Mouse (Mus musculus) liver, embryonic 14.5 days (tissue): ENCODE measurements at regions not wholly inside any gene's neighbourhood (a gene's known extent, or its start where the extent isn't known, plus 50 kb on each side); places are given as distances from the start of the nearest gene placed in this dataset.

ENCODE experiments used
- ATAC-seq: fragments of 200-750 bp; cut with Nextera tagmentation; 2 replicates; pipeline ENCODE4 v1.8.0; 2017; ENCODE audit warnings: moderate number of reproducible peaks, mild to moderate bottlenecking, moderate library complexity; ENCODE audit not compliant: insufficient read depth
- DNase-seq, 3 experiments: peaks; one replicate each; pipeline ENCODE4 v3.0.0-alpha.2; 2012 to 2013; ENCODE audit warnings: low read depth in 3 of 3, low spot score in 3 of 3
- H3K27ac ChIP-seq: fragments of 300-500 bp; sonication (generic); 2 replicates; pipeline ENCODE4 v1.5.1; 2014; ENCODE audit warnings: moderate library complexity, mild to moderate bottlenecking, control low read depth, inconsistent platforms
- H3K27me3 ChIP-seq: fragments of 300-500 bp; sonication (generic); 2 replicates; pipeline ENCODE4 v1.6.1; 2014; ENCODE audit warnings: mild to moderate bottlenecking, low read length, moderate library complexity; ENCODE audit not compliant: control insufficient read depth, insufficient read depth
- H3K36me3 ChIP-seq: fragments of 300-500 bp; sonication (generic); replicated peaks from 2 replicates; pipeline ENCODE4 v1.6.1; 2014; ENCODE audit warnings: low read depth; ENCODE audit not compliant: control insufficient read depth, insufficient read depth
- H3K4me1 ChIP-seq, 2 experiments: fragments of 200-500 bp in 1 of 2; fragments of 300-500 bp in 1 of 2; sonication (generic) in 1 of 2; replicated peaks; 2 replicates each; pipeline ENCODE4 v1.6.1; 2012 to 2014; ENCODE audit warnings: antibody characterized with exemption in 1 of 2, inconsistent platforms in 1 of 2, low read length in 1 of 2; ENCODE audit not compliant: control insufficient read depth in 2 of 2, insufficient read depth in 2 of 2
- H3K4me2 ChIP-seq: fragments of 300-500 bp; sonication (generic); 2 replicates; pipeline ENCODE4 v1.6.1; 2014; ENCODE audit warnings: low read depth, mild to moderate bottlenecking, control low read depth, moderate library complexity
- H3K4me3 ChIP-seq, 2 experiments: fragments of 200-500 bp in 1 of 2; fragments of 300-500 bp in 1 of 2; sonication (generic) in 1 of 2; 2 replicates each; pipeline ENCODE4 v1.5.1; 2012 to 2014; ENCODE audit warnings: low read depth in 2 of 2, low read length in 2 of 2, mild to moderate bottlenecking in 2 of 2, control low read depth in 1 of 2, inconsistent platforms in 1 of 2, moderate library complexity in 1 of 2; ENCODE audit not compliant: insufficient read depth in 1 of 2
- H3K9ac ChIP-seq: fragments of 300-500 bp; sonication (generic); replicated peaks from 2 replicates; pipeline ENCODE4 v1.6.1; 2014; ENCODE audit warnings: mild to moderate bottlenecking, control low read depth, moderate library complexity
- H3K9me3 ChIP-seq: fragments of 300-500 bp; sonication (generic); 2 replicates; pipeline ENCODE4 v1.6.1; 2016; ENCODE audit warnings: low read length, mixed read lengths; ENCODE audit not compliant: control insufficient read depth
- CTCF ChIP-seq: IDR thresholded peaks from 2 replicates; pipeline ENCODE4 v1.5.1; 2016; ENCODE audit warnings: antibody characterized with exemption, low read depth, control low read depth
- EP300 ChIP-seq: IDR thresholded peaks from 2 replicates; pipeline ENCODE4 v1.6.1; 2016; ENCODE audit warnings: antibody characterized with exemption, low read depth
- WGBS: fragments of 180-500 bp; shearing (Covaris S2); extraction: QIAGEN DNeasy Blood & Tissue Kit; methylation state at CpG from one replicate; pipeline ENCODE4 v1.1.7; 2014; ENCODE audit not compliant: insufficient replicate concordance; 5-methylcytosine and 5-hydroxymethylcytosine counted together

- Histone ChIP-seq H3K36me3 (no peaks in the 10 kb centered on the region), H3K27me3 (no peaks in the 10 kb centered on the region), H3K9me3 (no peaks in the 10 kb centered on the region), H3K4me1 (no peaks in the 10 kb centered on the region), H3K4me2 (no peak overlapping the region), H3K27ac (no peak overlapping the region), H3K9ac (no peak overlapping the region), H3K4me3 (no peak overlapping the region)
- 56% methylated on average over 2 of the region's 2 CpGs for WGBS
- TF ChIP-seq CTCF (no peak), EP300 (no peak)
- ATAC-seq (no peak), DNase-seq (no peak)
Measured at GRCm38 (mm10) chr3:61602891-61603290, 237.1 kb upstream of the B430305J03Rik start.

DNA sequence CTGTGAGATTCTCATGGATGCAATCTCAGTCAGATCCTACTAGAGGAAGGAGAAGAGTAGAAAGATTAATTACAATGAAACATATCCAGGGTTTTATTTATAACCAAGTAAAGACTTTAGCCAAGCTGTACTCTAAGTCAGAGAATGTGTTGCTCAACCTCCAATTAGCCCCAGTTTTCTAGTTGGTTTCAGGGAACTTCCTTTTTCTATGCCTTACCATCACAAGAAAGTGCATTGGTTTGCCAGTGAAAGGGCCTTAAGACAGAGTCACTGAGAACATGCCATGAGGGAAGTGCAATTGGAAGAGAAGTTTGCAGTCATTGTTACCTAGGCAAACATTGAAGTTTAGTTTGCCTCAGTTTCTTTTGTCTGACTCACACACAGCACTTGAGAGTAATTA, 229.8 kb upstream of the B430305J03Rik start:
- Histone ChIP-seq H3K27ac (no peak overlapping the region), H3K4me3 (no peak overlapping the region), H3K9me3 (no peaks in the 10 kb centered on the region), H3K4me1 (no peaks in the 10 kb centered on the region), H3K27me3 (no peaks in the 10 kb centered on the region), H3K9ac (no peak overlapping the region), H3K36me3 (no peaks in the 10 kb centered on the region), H3K4me2 (no peak overlapping the region)
- DNase-seq (no peak), ATAC-seq (no peak)
- TF ChIP-seq EP300 (no peak), CTCF (no peak)

GRCm38 (mm10) chr3:61592342-61592741, 226.6 kb upstream of the B430305J03Rik start:
- Histone ChIP-seq H3K9me3 (no peaks in the 10 kb centered on the region), H3K27me3 (no peaks in the 10 kb centered on the region), H3K36me3 (no peaks in the 10 kb centered on the region), H3K27ac (no peak overlapping the region), H3K9ac (no peak overlapping the region), H3K4me2 (no peak overlapping the region), H3K4me3 (no peak overlapping the region), H3K4me1 (no peaks in the 10 kb centered on the region)
- 28% methylated on average over 2 of the region's 2 CpGs for WGBS
- no peak for ATAC-seq
- peak in 1 of 3 experiments; percentile 10 for DNase-seq
- TF ChIP-seq CTCF (no peak), EP300 (no peak)

GRCm38 (mm10) chr3:61583669-61584068, 217.9 kb upstream of the B430305J03Rik start:
- H3K4me1 ChIP-seq: no peaks in the 10 kb centered on the region
- no peaks in the 10 kb centered on the region for H3K36me3 ChIP-seq
- H3K9me3 ChIP-seq: no peaks in the 10 kb centered on the region
- ATAC-seq (no peak), DNase-seq (no peak)
- TF ChIP-seq EP300 (no peak), CTCF (no peak)
- H3K27me3 ChIP-seq: no peaks in the 10 kb centered on the region
- H3K27ac ChIP-seq: no peak overlapping the region
- WGBS: 57% methylated on average over 1 of the region's 1 CpGs
- no peak overlapping the region for H3K9ac ChIP-seq
- no peak overlapping the region for H3K4me2 ChIP-seq
- no peak overlapping the region for H3K4me3 ChIP-seq

- Histone ChIP-seq H3K9ac (no peak overlapping the region), H3K27ac (no peak overlapping the region), H3K4me3 (no peak overlapping the region), H3K27me3 (no peaks in the 10 kb centered on the region), H3K4me1 (no peaks in the 10 kb centered on the region), H3K4me2 (no peak overlapping the region), H3K36me3 (no peaks in the 10 kb centered on the region), H3K9me3 (no peaks in the 10 kb centered on the region)
- ATAC-seq: no peak
- DNase-seq: no peak
- 52% methylated on average over 2 of the region's 2 CpGs for WGBS
- TF ChIP-seq CTCF (no peak), EP300 (no peak)
Measured at GRCm38 (mm10) chr3:61582927-61583326, 217.2 kb upstream of the B430305J03Rik start.
